Mouse (Mus musculus): Measurements from ENCODE around the gene Olfr1449.

GRCm38 (mm10) chr19:12883555-12883954 lies 47.1 kb upstream of the Olfr1449 start, which contains the start of gene Olfr1445:
- TF ChIP-seq CTCF (IDR thresholded peaks at IDR 0.05; ENCODE audit: control insufficient read depth, insufficient read depth, insufficient read length) (no peak), MAX (IDR thresholded peaks at IDR 0.05) (no peak), MYOD1 (IDR thresholded peaks at IDR 0.05; ENCODE audit: control insufficient read depth, insufficient read length, low read depth) (no peak), USF1 (IDR thresholded peaks at IDR 0.05; ENCODE audit: low read depth) (no peak), CEBPB (IDR thresholded peaks at IDR 0.05; ENCODE audit: low read depth) (no peak), MYOG (IDR thresholded peaks at IDR 0.05; ENCODE audit: control insufficient read depth, extremely low read depth, insufficient read length) (no peak)

Data from C2C12 (cell line).